Mouse (Mus musculus): ENCODE measurements at regions not wholly inside any gene's neighbourhood (a gene's known extent, or its start where the extent isn't known, plus 50 kb on each side); places are given as distances from the start of the nearest gene placed in this dataset.

GRCm38 (mm10) chr15:94046186-94046585 is 419.0 kb downstream of the Adamts20 start:
- TF ChIP-seq POLR2A (IDR thresholded peaks at IDR 0.05; ENCODE audit: extremely low read depth, insufficient read depth, low read length) (no peak), CTCF (IDR thresholded peaks at IDR 0.05; ENCODE audit: extremely low read depth, insufficient read depth, low read length) (no peak)
